Mouse (Mus musculus): ENCODE data around the gene Hunk. TPM values are rescaled to one million over a fixed set of nuclear protein-coding genes. Genes with fewer than 3 reads are reported as not detected.

The Hunk gene
- polyA plus RNA-seq, 1 experiment: 15.5 TPM

- Histone ChIP-seq H3K36me3 (ENCODE audit: control insufficient read depth, insufficient read depth, low read length, poor library complexity, severe bottlenecking) (no peaks in the 10 kb centered on the region), H3K27me3 (ENCODE audit: control insufficient read depth, insufficient read depth, low read length, poor library complexity, severe bottlenecking) (peaks cover 2% of the 10 kb centered on the region; the same call in 1 of the 2 replicates), H3K9me3 (replicated peaks; ENCODE audit: control insufficient read depth, insufficient read depth, low read length, poor library complexity, severe bottlenecking) (no peaks in the 10 kb centered on the region), H3K27ac (ENCODE audit: insufficient read depth, low read length) (no peak overlapping the region), H3K4me3 (ENCODE audit: low read depth, low read length) (no peak overlapping the region), H3K9ac (ENCODE audit: low read depth, poor library complexity, severe bottlenecking) (no peak overlapping the region), H3K4me1 (ENCODE audit: control insufficient read depth, insufficient read depth, low read length) (no peaks in the 10 kb centered on the region)
- no peak for TF ChIP-seq EP300 (IDR thresholded peaks at IDR 0.05; ENCODE audit: insufficient read depth, low read depth, low read length)
- TF ChIP-seq CTCF (IDR thresholded peaks at IDR 0.05; ENCODE audit: low read depth, low read length): peak; percentile 60
- no peak for TF ChIP-seq POLR2A (IDR thresholded peaks at IDR 0.05; ENCODE audit: insufficient read depth, low read length)
Measured at GRCm38 (mm10) chr16:90381633-90382032, 4.2 kb upstream of the Hunk start.

- no peak for TF ChIP-seq CTCF (IDR thresholded peaks at IDR 0.05; ENCODE audit: low read depth, low read length)
- TF ChIP-seq EP300 (IDR thresholded peaks at IDR 0.05; ENCODE audit: insufficient read depth, low read depth, low read length): no peak
- TF ChIP-seq POLR2A (IDR thresholded peaks at IDR 0.05; ENCODE audit: insufficient read depth, low read length): no peak
Measured at GRCm38 (mm10) chr16:90382701-90383280, 3.0 kb upstream of the Hunk start.

GRCm38 (mm10) chr16:90384058-90384457 lies 1.8 kb upstream of the Hunk start:
- Histone ChIP-seq H3K4me3 (ENCODE audit: low read depth, low read length) (no peak overlapping the region), H3K4me1 (ENCODE audit: control insufficient read depth, insufficient read depth, low read length) (no peaks in the 10 kb centered on the region), H3K9ac (ENCODE audit: low read depth, poor library complexity, severe bottlenecking) (no peak overlapping the region), H3K9me3 (replicated peaks; ENCODE audit: control insufficient read depth, insufficient read depth, low read length, poor library complexity, severe bottlenecking) (no peaks in the 10 kb centered on the region), H3K27me3 (ENCODE audit: control insufficient read depth, insufficient read depth, low read length, poor library complexity, severe bottlenecking) (peaks cover 2% of the 10 kb centered on the region; the same call in 1 of the 2 replicates), H3K27ac (ENCODE audit: insufficient read depth, low read length) (no peak overlapping the region), H3K36me3 (ENCODE audit: control insufficient read depth, insufficient read depth, low read length, poor library complexity, severe bottlenecking) (no peaks in the 10 kb centered on the region)
- TF ChIP-seq EP300 (IDR thresholded peaks at IDR 0.05; ENCODE audit: insufficient read depth, low read depth, low read length) (no peak), CTCF (IDR thresholded peaks at IDR 0.05; ENCODE audit: low read depth, low read length) (no peak), POLR2A (IDR thresholded peaks at IDR 0.05; ENCODE audit: insufficient read depth, low read length) (no peak)

More at GRCm38 (mm10) chr16:90382701-90383280, 3.0 kb upstream of the Hunk start:
- Histone ChIP-seq H3K4me1 (ENCODE audit: control insufficient read depth, insufficient read depth, low read length) (no peaks in the 10 kb centered on the region), H3K9me3 (replicated peaks; ENCODE audit: control insufficient read depth, insufficient read depth, low read length, poor library complexity, severe bottlenecking) (no peaks in the 10 kb centered on the region), H3K27ac (ENCODE audit: insufficient read depth, low read length) (no peak overlapping the region), H3K27me3 (ENCODE audit: control insufficient read depth, insufficient read depth, low read length, poor library complexity, severe bottlenecking) (peaks cover 2% of the 10 kb centered on the region; the same call in 1 of the 2 replicates), H3K4me3 (ENCODE audit: low read depth, low read length) (no peak overlapping the region), H3K36me3 (ENCODE audit: control insufficient read depth, insufficient read depth, low read length, poor library complexity, severe bottlenecking) (no peaks in the 10 kb centered on the region), H3K9ac (ENCODE audit: low read depth, poor library complexity, severe bottlenecking) (no peak overlapping the region)

GRCm38 (mm10) chr16:90384846-90385245 lies 967 bp upstream of the Hunk start:
- Histone ChIP-seq H3K4me3 (ENCODE audit: low read depth, low read length) (no peak overlapping the region), H3K27me3 (ENCODE audit: control insufficient read depth, insufficient read depth, low read length, poor library complexity, severe bottlenecking) (peaks cover 2% of the 10 kb centered on the region; the same call in 1 of the 2 replicates), H3K9ac (ENCODE audit: low read depth, poor library complexity, severe bottlenecking) (no peak overlapping the region), H3K27ac (ENCODE audit: insufficient read depth, low read length) (no peak overlapping the region), H3K36me3 (ENCODE audit: control insufficient read depth, insufficient read depth, low read length, poor library complexity, severe bottlenecking) (no peaks in the 10 kb centered on the region), H3K9me3 (replicated peaks; ENCODE audit: control insufficient read depth, insufficient read depth, low read length, poor library complexity, severe bottlenecking) (no peaks in the 10 kb centered on the region), H3K4me1 (ENCODE audit: control insufficient read depth, insufficient read depth, low read length) (no peaks in the 10 kb centered on the region)
- TF ChIP-seq CTCF (IDR thresholded peaks at IDR 0.05; ENCODE audit: low read depth, low read length) (no peak), POLR2A (IDR thresholded peaks at IDR 0.05; ENCODE audit: insufficient read depth, low read length) (no peak), EP300 (IDR thresholded peaks at IDR 0.05; ENCODE audit: insufficient read depth, low read depth, low read length) (no peak)

- Histone ChIP-seq H3K36me3 (ENCODE audit: control insufficient read depth, insufficient read depth, low read length, poor library complexity, severe bottlenecking) (no peaks in the 10 kb centered on the region), H3K4me1 (ENCODE audit: control insufficient read depth, insufficient read depth, low read length) (no peaks in the 10 kb centered on the region), H3K9ac (ENCODE audit: low read depth, poor library complexity, severe bottlenecking) (peak overlapping the region; percentile 83), H3K9me3 (replicated peaks; ENCODE audit: control insufficient read depth, insufficient read depth, low read length, poor library complexity, severe bottlenecking) (no peaks in the 10 kb centered on the region), H3K4me3 (ENCODE audit: low read depth, low read length) (peak overlapping the region; percentile 81), H3K27me3 (ENCODE audit: control insufficient read depth, insufficient read depth, low read length, poor library complexity, severe bottlenecking) (peaks cover 2% of the 10 kb centered on the region; the same call in 1 of the 2 replicates), H3K27ac (ENCODE audit: insufficient read depth, low read length) (no peak overlapping the region)
- no peak for TF ChIP-seq EP300 (IDR thresholded peaks at IDR 0.05; ENCODE audit: insufficient read depth, low read depth, low read length)
- no peak for TF ChIP-seq POLR2A (IDR thresholded peaks at IDR 0.05; ENCODE audit: insufficient read depth, low read length)
- TF ChIP-seq CTCF (IDR thresholded peaks at IDR 0.05; ENCODE audit: low read depth, low read length): no peak
Measured at GRCm38 (mm10) chr16:90385326-90385687, 506 bp upstream of the Hunk start.

- Histone ChIP-seq H3K27me3 (ENCODE audit: control insufficient read depth, insufficient read depth, low read length, poor library complexity, severe bottlenecking) (peaks cover 2% of the 10 kb centered on the region; the same call in 1 of the 2 replicates), H3K9me3 (replicated peaks; ENCODE audit: control insufficient read depth, insufficient read depth, low read length, poor library complexity, severe bottlenecking) (no peaks in the 10 kb centered on the region), H3K4me3 (ENCODE audit: low read depth, low read length) (peak overlapping the region; percentile 81), H3K9ac (ENCODE audit: low read depth, poor library complexity, severe bottlenecking) (peak overlapping the region; percentile 83), H3K36me3 (ENCODE audit: control insufficient read depth, insufficient read depth, low read length, poor library complexity, severe bottlenecking) (no peaks in the 10 kb centered on the region), H3K27ac (ENCODE audit: insufficient read depth, low read length) (no peak overlapping the region), H3K4me1 (ENCODE audit: control insufficient read depth, insufficient read depth, low read length) (no peaks in the 10 kb centered on the region)
- TF ChIP-seq EP300 (IDR thresholded peaks at IDR 0.05; ENCODE audit: insufficient read depth, low read depth, low read length) (no peak), CTCF (IDR thresholded peaks at IDR 0.05; ENCODE audit: low read depth, low read length) (peak; percentile 33), POLR2A (IDR thresholded peaks at IDR 0.05; ENCODE audit: insufficient read depth, low read length) (no peak)
Measured at GRCm38 (mm10) chr16:90386514-90387160, 824 bp downstream of the Hunk start.
